Mouse (Mus musculus): ENCODE measurements around the gene Tprkb.

GRCm38 (mm10) chr6:85884311-85884710 lies 27.4 kb upstream of the Tprkb start:
- TF ChIP-seq GATA1 (IDR thresholded peaks at IDR 0.05; ENCODE audit: low read length) = no peak
- TF ChIP-seq TAL1 (IDR thresholded peaks at IDR 0.05; ENCODE audit: low read length) = no peak
